Mouse (Mus musculus): ENCODE results near the gene Phf19. TPM values are rescaled to one million over a fixed set of nuclear protein-coding genes. Genes with fewer than 3 reads are reported as not detected.

The Phf19 gene
- 2.7 and 2.9 TPM in 2 replicates for polyA plus RNA-seq (2015; fragmentation: Nextera tagmentation; extraction: Ambion mirVana)

GRCm38 (mm10) chr2:34913218-34914068, at the start of gene Phf19:
Gene Phf19 (minus strand): TSS chr2:34914026.
- H3K4me2 ChIP-seq (replicated peaks; ENCODE audit: low read depth), result peak within 1 kb of the TSS; percentile 96
- TF ChIP-seq CTCF (IDR thresholded peaks at IDR 0.05; ENCODE audit: low read depth), result no peak; the same call in 1 of the 2 replicates
- H3K27me3 ChIP-seq (replicated peaks; ENCODE audit: control insufficient read depth, insufficient read depth, low read length), result no peaks in the 10 kb centered on the region
- ATAC-seq, result peak; percentile 35; the same call in 1 of the 2 replicates
- peak within 1 kb of the TSS; percentile 60 for H3K9ac ChIP-seq (ENCODE audit: low read depth, low read length)
- H3K36me3 ChIP-seq (ENCODE audit: control insufficient read depth, insufficient read depth), result peaks cover 18% of the 10 kb centered on the region
- H3K27ac ChIP-seq (ENCODE audit: low read depth, low read length), result peak within 1 kb of the TSS; percentile 21; the same call in 1 of the 2 replicates
- H3K4me3 ChIP-seq (ENCODE audit: low read depth, low read length), result peak within 1 kb of the TSS; percentile 69
- H3K4me1 ChIP-seq (replicated peaks; ENCODE audit: control insufficient read depth, insufficient read depth, low read length), result no peaks in the 10 kb centered on the region
- under 1% methylated on average over 61 of the region's 64 CpGs for WGBS
- no peaks in the 10 kb centered on the region for H3K9me3 ChIP-seq (ENCODE audit: control insufficient read depth)

GRCm38 (mm10) chr2:34963371-34963956, 49.6 kb upstream of the Phf19 start:
- H3K4me1 ChIP-seq (replicated peaks; ENCODE audit: control insufficient read depth, insufficient read depth, low read length), result peaks cover 6% of the 10 kb centered on the region; the same call in 1 of the 2 replicates
- no peak for ATAC-seq
- H3K4me2 ChIP-seq (replicated peaks; ENCODE audit: low read depth), result no peak overlapping the region
- 81% methylated on average over 13 of the region's 13 CpGs for WGBS
- no peak overlapping the region for H3K27ac ChIP-seq (ENCODE audit: low read depth, low read length)
- H3K27me3 ChIP-seq (replicated peaks; ENCODE audit: control insufficient read depth, insufficient read depth, low read length), result no peaks in the 10 kb centered on the region
- no peak overlapping the region for H3K4me3 ChIP-seq (ENCODE audit: low read depth, low read length)
- no peaks in the 10 kb centered on the region for H3K36me3 ChIP-seq (ENCODE audit: control insufficient read depth, insufficient read depth)
- H3K9me3 ChIP-seq (ENCODE audit: control insufficient read depth), result no peaks in the 10 kb centered on the region
- TF ChIP-seq CTCF (IDR thresholded peaks at IDR 0.05; ENCODE audit: low read depth), result no peak
- no peak overlapping the region for H3K9ac ChIP-seq (ENCODE audit: low read depth, low read length)

GRCm38 (mm10) chr2:34962893-34963292, 49.1 kb upstream of the Phf19 start:
- no peaks in the 10 kb centered on the region for H3K9me3 ChIP-seq (ENCODE audit: control insufficient read depth)
- 81% methylated on average over 9 of the region's 9 CpGs for WGBS
- ATAC-seq, result no peak
- no peak overlapping the region for H3K4me2 ChIP-seq (replicated peaks; ENCODE audit: low read depth)
- no peaks in the 10 kb centered on the region for H3K36me3 ChIP-seq (ENCODE audit: control insufficient read depth, insufficient read depth)
- H3K4me3 ChIP-seq (ENCODE audit: low read depth, low read length), result no peak overlapping the region
- H3K27me3 ChIP-seq (replicated peaks; ENCODE audit: control insufficient read depth, insufficient read depth, low read length), result no peaks in the 10 kb centered on the region
- no peak overlapping the region for H3K9ac ChIP-seq (ENCODE audit: low read depth, low read length)
- H3K4me1 ChIP-seq (replicated peaks; ENCODE audit: control insufficient read depth, insufficient read depth, low read length), result peaks cover 6% of the 10 kb centered on the region; the same call in 1 of the 2 replicates
- H3K27ac ChIP-seq (ENCODE audit: low read depth, low read length), result no peak overlapping the region
- TF ChIP-seq CTCF (IDR thresholded peaks at IDR 0.05; ENCODE audit: low read depth), result no peak

GRCm38 (mm10) chr2:34962211-34962610, 48.4 kb upstream of the Phf19 start:
- H3K9ac ChIP-seq (ENCODE audit: low read depth, low read length), result no peak overlapping the region
- H3K4me2 ChIP-seq (replicated peaks; ENCODE audit: low read depth), result no peak overlapping the region
- H3K9me3 ChIP-seq (ENCODE audit: control insufficient read depth), result no peaks in the 10 kb centered on the region
- no peak overlapping the region for H3K4me3 ChIP-seq (ENCODE audit: low read depth, low read length)
- peaks cover 6% of the 10 kb centered on the region; the same call in 1 of the 2 replicates for H3K4me1 ChIP-seq (replicated peaks; ENCODE audit: control insufficient read depth, insufficient read depth, low read length)
- no peaks in the 10 kb centered on the region for H3K36me3 ChIP-seq (ENCODE audit: control insufficient read depth, insufficient read depth)
- H3K27ac ChIP-seq (ENCODE audit: low read depth, low read length), result no peak overlapping the region
- no peak for ATAC-seq
- no peaks in the 10 kb centered on the region for H3K27me3 ChIP-seq (replicated peaks; ENCODE audit: control insufficient read depth, insufficient read depth, low read length)
- TF ChIP-seq CTCF (IDR thresholded peaks at IDR 0.05; ENCODE audit: low read depth), result no peak
- WGBS, result 57% methylated on average over 2 of the region's 2 CpGs

GRCm38 (mm10) chr2:34961481-34962036, 47.7 kb upstream of the Phf19 start, which contains the start of gene Traf1:
Gene Traf1 (minus strand): TSS chr2:34961772.
- H3K4me1 ChIP-seq (replicated peaks; ENCODE audit: control insufficient read depth, insufficient read depth, low read length), result peaks cover 6% of the 10 kb centered on the region; the same call in 1 of the 2 replicates
- no peaks in the 10 kb centered on the region for H3K36me3 ChIP-seq (ENCODE audit: control insufficient read depth, insufficient read depth)
- H3K27ac ChIP-seq (ENCODE audit: low read depth, low read length), result no peak within 1 kb of the TSS
- no peaks in the 10 kb centered on the region for H3K9me3 ChIP-seq (ENCODE audit: control insufficient read depth)
- ATAC-seq, result no peak
- peak within 1 kb of the TSS; percentile 59 for H3K4me2 ChIP-seq (replicated peaks; ENCODE audit: low read depth)
- peak within 1 kb of the TSS; percentile 17 for H3K4me3 ChIP-seq (ENCODE audit: low read depth, low read length)
- no peak for TF ChIP-seq CTCF (IDR thresholded peaks at IDR 0.05; ENCODE audit: low read depth)
- no peak within 1 kb of the TSS for H3K9ac ChIP-seq (ENCODE audit: low read depth, low read length)
- H3K27me3 ChIP-seq (replicated peaks; ENCODE audit: control insufficient read depth, insufficient read depth, low read length), result no peaks in the 10 kb centered on the region
- 9% methylated on average over 19 of the region's 20 CpGs for WGBS

GRCm38 (mm10) chr2:34960966-34961365, 47.1 kb upstream of the Phf19 start:
- no peak for TF ChIP-seq CTCF (IDR thresholded peaks at IDR 0.05; ENCODE audit: low read depth)
- 68% methylated on average over 6 of the region's 6 CpGs for WGBS
- Histone ChIP-seq H3K27me3 (replicated peaks; ENCODE audit: control insufficient read depth, insufficient read depth, low read length) (no peaks in the 10 kb centered on the region), H3K4me2 (replicated peaks; ENCODE audit: low read depth) (peak overlapping the region; percentile 59), H3K9me3 (ENCODE audit: control insufficient read depth) (no peaks in the 10 kb centered on the region), H3K36me3 (ENCODE audit: control insufficient read depth, insufficient read depth) (no peaks in the 10 kb centered on the region), H3K27ac (ENCODE audit: low read depth, low read length) (no peak overlapping the region), H3K4me1 (replicated peaks; ENCODE audit: control insufficient read depth, insufficient read depth, low read length) (peaks cover 6% of the 10 kb centered on the region; the same call in 1 of the 2 replicates), H3K4me3 (ENCODE audit: low read depth, low read length) (peak overlapping the region; percentile 17), H3K9ac (ENCODE audit: low read depth, low read length) (no peak overlapping the region)
- ATAC-seq, result no peak
